Mouse (Mus musculus) adrenal gland, postnatal 0 days (tissue): ENCODE data around the gene Sarnp. TPM values are rescaled to one million over a fixed set of nuclear protein-coding genes. Genes with fewer than 3 reads are reported as not detected.

ENCODE experiments used
- polyA plus RNA-seq: library from polyadenylated mRNA; unstranded; fragments of >200 nt; fragmentation: Nextera tagmentation; extraction: Ambion mirVana; gene quantifications from 2 replicates; pipeline ENCODE4 v1.2.1, GENCODE M21; 2015

The Sarnp gene
- polyA plus RNA-seq = 172 and 217 TPM in 2 replicates

DNA sequence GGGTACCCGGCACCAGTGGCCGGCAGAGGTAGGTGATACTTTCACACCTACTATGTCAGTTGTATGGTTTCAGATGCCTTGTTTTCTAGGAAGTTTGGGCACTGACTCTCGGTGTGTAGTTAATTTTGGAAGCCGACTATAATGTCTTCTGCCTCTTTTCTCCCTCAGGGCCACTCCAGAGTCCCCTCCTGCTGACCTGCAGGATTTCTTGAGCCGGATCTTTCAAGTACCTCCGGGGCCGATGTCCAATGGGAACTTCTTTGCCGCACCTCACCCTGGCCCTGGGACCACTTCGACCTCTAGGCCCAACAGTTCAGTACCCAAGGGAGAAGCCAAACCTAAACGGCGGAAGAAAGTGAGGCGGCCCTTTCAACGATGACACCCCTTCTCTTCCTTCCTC lies at the start of gene Sarnp:
Gene Sarnp, plus strand, starts transcription at position 301 of the 400 bp plus-strand sequence.

GRCm38 (mm10) chr10:128790398-128791124 lies 26.6 kb upstream of the Sarnp start, which contains the start of gene Mmp19:
Mmp19 (plus strand) TSS chr10:128790910.

DNA sequence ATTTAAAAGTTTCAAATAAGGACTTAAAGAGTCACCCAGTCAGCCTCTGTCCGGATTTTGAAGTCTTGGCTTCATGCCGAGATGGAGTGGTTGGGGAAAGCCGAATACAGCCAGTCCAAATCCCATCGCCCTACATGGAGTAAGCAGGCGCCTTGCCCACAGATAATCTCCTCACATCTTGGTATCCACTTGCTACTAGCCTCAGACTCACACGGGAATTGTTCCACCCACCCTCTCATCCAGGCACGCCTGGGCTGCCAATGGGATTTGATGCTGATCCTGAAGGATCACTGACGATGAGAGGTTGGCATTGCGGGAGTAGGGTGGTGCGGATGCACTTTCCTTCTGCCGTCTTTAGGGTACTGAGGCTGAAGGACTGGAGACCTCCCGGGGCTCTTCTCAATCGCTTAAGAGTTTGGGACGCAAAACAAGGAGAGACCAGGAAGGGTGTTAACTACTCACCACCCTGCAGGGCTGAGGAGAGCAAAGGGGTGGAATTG lies 13.3 kb upstream of the Sarnp start, which contains the start of gene Dnajc14:
Gene Dnajc14, plus strand, starts transcription at position 292 of the 500 bp plus-strand sequence.

GRCm38 (mm10) chr10:128804271-128805091 lies 12.7 kb upstream of the Sarnp start, which contains the start of gene Tmem198b:
Tmem198b (minus strand) TSS chr10:128804370.

GRCm38 (mm10) chr10:128821358-128822056 lies 4.4 kb downstream of the Sarnp start, which contains the start of gene Ormdl2:
Ormdl2 (minus strand) TSS chr10:128821645.

DNA sequence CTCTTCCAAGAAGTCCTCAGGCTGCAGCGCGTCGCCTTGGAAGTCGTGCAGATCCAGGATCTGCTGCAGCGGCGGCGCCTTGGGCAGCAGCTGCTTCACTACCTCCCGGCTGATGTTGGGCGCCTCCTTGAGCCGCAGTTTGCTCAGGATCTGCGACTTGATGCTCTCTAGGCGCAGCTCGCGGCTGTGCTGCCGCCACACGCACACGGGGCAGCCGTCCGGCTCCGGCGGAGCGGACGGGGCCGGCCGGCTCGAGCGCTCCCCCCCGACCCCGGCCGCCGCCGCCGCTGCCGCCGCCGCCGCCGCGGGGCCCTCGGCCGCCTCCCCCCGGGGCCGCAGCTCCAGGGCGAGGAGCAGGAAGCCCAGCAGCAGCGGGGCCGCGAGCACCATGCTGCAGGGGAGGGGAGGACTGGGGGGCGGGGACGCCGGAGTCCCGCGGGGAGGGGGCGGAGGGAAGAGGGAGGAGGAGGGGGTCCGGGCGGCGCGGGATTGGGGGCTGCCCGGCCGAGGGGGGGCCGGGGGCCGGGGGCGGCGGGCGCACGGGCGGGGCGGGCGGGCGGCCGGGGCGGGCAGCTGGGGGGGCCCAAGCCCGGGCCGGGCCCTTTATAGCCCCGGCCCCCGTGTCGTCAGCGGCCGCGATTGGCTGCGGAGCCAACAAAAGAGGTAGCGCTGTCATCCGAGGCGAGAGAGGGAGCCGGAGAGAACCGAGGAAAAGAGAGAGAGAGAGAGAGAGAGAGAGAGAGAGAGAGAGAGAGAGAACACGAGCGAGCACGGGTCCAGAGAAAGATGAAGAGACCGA lies 74.4 kb downstream of the Sarnp start, which contains the start of gene Gdf11:
Gene Gdf11, minus strand, starts transcription at position 423 of the 799 bp plus-strand sequence.

GRCm38 (mm10) chr10:128900698-128901097 lies 83.6 kb downstream of the Sarnp start, which contains the start of gene Cd63:
Cd63 (plus strand) TSS chr10:128900989.

GRCm38 (mm10) chr10:128922822-128923012 lies 105.6 kb downstream of the Sarnp start, which contains the start of gene Rdh5:
Rdh5 (minus strand) TSS chr10:128922888.

DNA sequence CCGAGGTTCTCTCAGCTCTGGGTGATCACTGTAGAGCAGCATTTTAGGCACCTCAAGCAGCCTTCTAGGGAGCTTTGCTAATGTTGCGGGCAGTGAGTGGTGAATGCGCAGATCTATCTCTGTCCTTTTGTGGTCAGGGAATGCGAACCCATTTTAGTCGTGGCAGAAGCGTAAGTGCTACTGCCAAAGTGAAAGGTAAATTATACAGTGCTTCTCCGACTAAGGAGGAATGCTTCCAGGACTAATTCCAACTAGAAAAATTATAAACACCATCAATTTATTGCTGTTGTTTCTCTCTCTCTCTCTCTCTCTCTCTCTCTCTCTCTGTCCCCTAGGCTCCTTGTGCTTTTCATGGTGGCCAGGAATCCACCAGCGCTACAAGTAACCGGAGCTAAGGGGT lies 106.8 kb downstream of the Sarnp start, which contains the start of gene Bloc1s1:
Gene Bloc1s1, minus strand, starts transcription at position 101 of the 400 bp plus-strand sequence.

Other genes starting within 250 kb of the Sarnp start
- gene Erbb3, start 227.7 kb upstream of the Sarnp start, polyA plus RNA-seq = 2.7 and 4.1 TPM in 2 replicates
- gene Rps26, start 190.6 kb upstream of the Sarnp start, polyA plus RNA-seq = 691 and 706 TPM in 2 replicates
- gene Ikzf4, start 171.3 kb upstream of the Sarnp start, polyA plus RNA-seq = 2.3 and 2.9 TPM in 2 replicates
- 13.4 and 18.0 TPM in 2 replicates for gene Suox, start 143.3 kb upstream of the Sarnp start, polyA plus RNA-seq
- 71.5 and 84.4 TPM in 2 replicates for gene Rab5b, start 121.1 kb upstream of the Sarnp start, polyA plus RNA-seq
- 1.2 and 1.6 TPM in 2 replicates for gene Pmel, start 113.1 kb upstream of the Sarnp start, polyA plus RNA-seq
- gene Cdk2, start 112.3 kb upstream of the Sarnp start, polyA plus RNA-seq = 25.1 and 41.0 TPM in 2 replicates
- gene Dgka, start 72.5 kb upstream of the Sarnp start, polyA plus RNA-seq = 5.6 and 7.5 TPM in 2 replicates
- gene Pym1, start 69.4 kb upstream of the Sarnp start, polyA plus RNA-seq = 27.0 and 29.1 TPM in 2 replicates
- 3.0 and 8.9 TPM in 2 replicates for gene Mmp19, start 26.4 kb upstream of the Sarnp start, polyA plus RNA-seq
- 35.4 and 46.5 TPM in 2 replicates for gene Dnajc14, start 13.3 kb upstream of the Sarnp start, polyA plus RNA-seq
- 16.8 and 17.0 TPM in 2 replicates for gene Tmem198b, start 13.0 kb upstream of the Sarnp start, polyA plus RNA-seq
- gene Ormdl2, start 4.3 kb downstream of the Sarnp start, polyA plus RNA-seq = 71.7 and 80.1 TPM in 2 replicates
- 3.1 and 4.0 TPM in 2 replicates for gene Gdf11, start 74.4 kb downstream of the Sarnp start, polyA plus RNA-seq
- 643 and 761 TPM in 2 replicates for gene Cd63, start 83.7 kb downstream of the Sarnp start, polyA plus RNA-seq
- 32.2 and 42.0 TPM in 2 replicates for gene Rdh5, start 105.6 kb downstream of the Sarnp start, polyA plus RNA-seq
- gene Bloc1s1, start 106.7 kb downstream of the Sarnp start, polyA plus RNA-seq = 320 and 467 TPM in 2 replicates
- gene Itga7, start 116.5 kb downstream of the Sarnp start, polyA plus RNA-seq = 6.0 and 11.5 TPM in 2 replicates
- 1.1 and 2.5 TPM in 2 replicates for gene Mettl7b, start 143.7 kb downstream of the Sarnp start, polyA plus RNA-seq
- not detected in 2 replicates for gene Olfr9, start 172.1 kb downstream of the Sarnp start, polyA plus RNA-seq
- gene Olfr763, start 193.5 kb downstream of the Sarnp start, polyA plus RNA-seq = not detected in 2 replicates
- not detected in 2 replicates for gene Olfr764-ps1, start 222.6 kb downstream of the Sarnp start, polyA plus RNA-seq
- gene Olfr765, start 232.7 kb downstream of the Sarnp start, polyA plus RNA-seq = not detected in 2 replicates